In genomic region chr11:94521219-94521843, GRCm38 (mm10) we compare ENCODE assay signal across 8 mouse cellular contexts. TPM values are rescaled to one million over a fixed set of nuclear protein-coding genes. Genes with fewer than 3 reads are reported as not detected.
A peak's percentile ranks its signal among the peaks of the same experiment; 100 is the strongest.
DNase-seq lines count a peak whose midpoint lies in the region; ATAC-seq and TF ChIP-seq lines count a peak whose summit lies in the region.

Mycbpap (minus strand) TSS chr11:94521742.

- peak within 1 kb of the TSS; percentile 85 for H3K4me2 ChIP-seq in CH12.LX (ENCODE audit: insufficient read depth, low read depth, poor library complexity, severe bottlenecking)
- H3K4me2 ChIP-seq in embryonic facial prominence, embryonic 15.5 days (replicated peaks) = peak within 1 kb of the TSS; percentile 83
- peak within 1 kb of the TSS; percentile 85 for H3K4me2 ChIP-seq in lung, embryonic 15.5 days

- in situ Hi-C loops in CH12.LX (cut with MboI; ENCODE audit: low pct_ligation_motif_present, low pct_unique_long_range_greater_than_20kb, low sequenced_read_pairs) = no loop called here

- peak; percentile 42 for DNase-seq in CH12.LX (ENCODE audit: extremely low read depth)
- DNase-seq in heart, postnatal 25 days (ENCODE audit: low spot score) = peak; percentile 34
- DNase-seq in layer of hippocampus, adult 2 months (ENCODE audit: low spot score in 2 of 2) = peak; percentile 25 to 36
- DNase-seq in thymus, postnatal 25 days = peak; percentile 12

- H3K4me3 ChIP-seq in CH12.LX (replicated peaks in 1 of 3; ENCODE audit: low read depth in 2 of 3, low read length in 2 of 3, poor library complexity in 1 of 3) = peak within 1 kb of the TSS; percentile 38 to 65 (median 55)
- peak within 1 kb of the TSS; percentile 61 for H3K4me3 ChIP-seq in bone marrow macrophage, adult 2 months (ENCODE audit: insufficient read depth, low read length)
- H3K4me3 ChIP-seq in embryonic facial prominence, embryonic 15.5 days (replicated peaks) = peak within 1 kb of the TSS; percentile 47
- peak within 1 kb of the TSS; percentile 75 for H3K4me3 ChIP-seq in layer of hippocampus, adult 2 months
- H3K4me3 ChIP-seq in lung, embryonic 15.5 days = peak within 1 kb of the TSS; percentile 52
- H3K4me3 ChIP-seq in olfactory bulb, adult 2 months (ENCODE audit: insufficient read depth, low read depth, low read length) = peak within 1 kb of the TSS; percentile 55

- H3K9me3 ChIP-seq in CH12.LX (replicated peaks; ENCODE audit: low read length) = no peaks in the 10 kb centered on the region
- no peaks in the 10 kb centered on the region for H3K9me3 ChIP-seq in embryonic facial prominence, embryonic 15.5 days (replicated peaks)
- no peaks in the 10 kb centered on the region for H3K9me3 ChIP-seq in lung, embryonic 15.5 days

- peaks cover 7 to 29% of the 10 kb centered on the region in 2 experiments for H3K4me1 ChIP-seq in CH12.LX (ENCODE audit: control insufficient read depth in 1 of 2, insufficient read depth in 2 of 2)
- H3K4me1 ChIP-seq in bone marrow macrophage, adult 2 months (ENCODE audit: control insufficient read depth, insufficient read depth, low read length) = peaks cover 5% of the 10 kb centered on the region; the same call in 1 of the 2 replicates
- peaks cover 26% of the 10 kb centered on the region; the same call in 1 of the 2 replicates for H3K4me1 ChIP-seq in embryonic facial prominence, embryonic 15.5 days
- H3K4me1 ChIP-seq in lung, embryonic 15.5 days = 0 out of 2 replicates have a peak, but pooled peaks cover 21% of the 10 kb centered on the region
- H3K4me1 ChIP-seq in olfactory bulb, adult 2 months (ENCODE audit: control insufficient read depth, insufficient read depth, low read length) = peaks cover 4% of the 10 kb centered on the region

- WGBS in embryonic facial prominence, embryonic 15.5 days = 2% methylated on average over 42 of the region's 42 CpGs
- under 1% methylated on average over 42 of the region's 42 CpGs for WGBS in lung, embryonic 15.5 days
- WGBS in olfactory bulb, adult 2 months = 2% methylated on average over 42 of the region's 42 CpGs

- TF ChIP-seq RAD21 in CH12.LX (IDR thresholded peaks at IDR 0.05; ENCODE audit: low read depth, low read length) = no peak

- peak; percentile 61 for TF ChIP-seq POLR2A in CH12.LX (IDR thresholded peaks at IDR 0.05; ENCODE audit: low read depth, low read length)
- TF ChIP-seq POLR2A in bone marrow macrophage, adult 2 months (IDR thresholded peaks at IDR 0.05; ENCODE audit: borderline replicate concordance, low read depth, low read length) = no peak
- no peak for TF ChIP-seq POLR2A in olfactory bulb, adult 2 months (IDR thresholded peaks at IDR 0.05; ENCODE audit: insufficient read depth, low read depth, low read length)

- no peaks in the 10 kb centered on the region for H3K36me3 ChIP-seq in CH12.LX (replicated peaks in 1 of 2; ENCODE audit: control insufficient read depth in 1 of 2, insufficient read depth in 1 of 2, low read length in 1 of 2)
- no peaks in the 10 kb centered on the region for H3K36me3 ChIP-seq in embryonic facial prominence, embryonic 15.5 days
- H3K36me3 ChIP-seq in lung, embryonic 15.5 days = no peaks in the 10 kb centered on the region

- no peak; a peak in 1 of 4 replicates for TF ChIP-seq CTCF in CH12.LX (conservative IDR thresholded peaks at IDR 0.05 in 1 of 2, IDR thresholded peaks at IDR 0.05 in 1 of 2; ENCODE audit: low read depth in 2 of 2, low read length in 2 of 2)
- no peak for TF ChIP-seq CTCF in bone marrow macrophage, adult 2 months (IDR thresholded peaks at IDR 0.05; ENCODE audit: low read depth, low read length)
- TF ChIP-seq CTCF in layer of hippocampus, adult 2 months (conservative IDR thresholded peaks at IDR 0.05) = peak; percentile 33
- no peak for TF ChIP-seq CTCF in olfactory bulb, adult 2 months (IDR thresholded peaks at IDR 0.05; ENCODE audit: insufficient read depth, low read depth, low read length)

- intact Hi-C loops in heart, postnatal 25 days (cut with DNase I) = no loop called here

- dilution Hi-C loops in CH12.LX (cut with MboI; ENCODE audit: extremely low pct_ligation_motif_present, extremely low pct_unique_long_range_greater_than_20kb, low sequenced_read_pairs) = no loop called here

- no peaks in the 10 kb centered on the region for H3K79me2 ChIP-seq in CH12.LX (replicated peaks; ENCODE audit: control insufficient read depth, extremely low read depth, insufficient read depth, poor library complexity, severe bottlenecking)

- ATAC-seq in embryonic facial prominence, embryonic 15.5 days (ENCODE audit: insufficient number of reproducible peaks, low FRiP score, low TSS enrichment, low read depth) = 0 out of 2 replicates have a peak, but pooled peaks have one; percentile 32
- peak; percentile 72; the same call in 1 of the 2 replicates for ATAC-seq in lung, embryonic 15.5 days (ENCODE audit: borderline replicate concordance, extremely low read depth, low FRiP score, low TSS enrichment)

- TF ChIP-seq EP300 in CH12.LX (IDR thresholded peaks at IDR 0.05; ENCODE audit: low read length) = no peak

- peaks cover 10% of the 10 kb centered on the region for H3K27me3 ChIP-seq in CH12.LX (replicated peaks)
- no peaks in the 10 kb centered on the region for H3K27me3 ChIP-seq in embryonic facial prominence, embryonic 15.5 days
- no peaks in the 10 kb centered on the region for H3K27me3 ChIP-seq in lung, embryonic 15.5 days

- no peak within 1 kb of the TSS for H3K27ac ChIP-seq in CH12.LX (ENCODE audit: insufficient read depth, low read depth)
- no peak within 1 kb of the TSS for H3K27ac ChIP-seq in bone marrow macrophage, adult 2 months (ENCODE audit: insufficient read depth, low read depth, low read length)
- no peak within 1 kb of the TSS for H3K27ac ChIP-seq in embryonic facial prominence, embryonic 15.5 days (replicated peaks)
- peak within 1 kb of the TSS; percentile 56 for H3K27ac ChIP-seq in layer of hippocampus, adult 2 months
- H3K27ac ChIP-seq in lung, embryonic 15.5 days = 0 out of 2 replicates have a peak within 1 kb of the TSS, but pooled peaks have one; percentile 0
- no peak within 1 kb of the TSS for H3K27ac ChIP-seq in olfactory bulb, adult 2 months (ENCODE audit: insufficient read depth, low read depth, low read length)

- peak within 1 kb of the TSS; percentile 66 for H3K9ac ChIP-seq in CH12.LX (ENCODE audit: insufficient read depth, low read depth)
- peak within 1 kb of the TSS; percentile 21; the same call in 1 of the 2 replicates for H3K9ac ChIP-seq in embryonic facial prominence, embryonic 15.5 days
- peak within 1 kb of the TSS; percentile 46 for H3K9ac ChIP-seq in lung, embryonic 15.5 days

TF ChIP-seq in CH12.LX, 34 proteins besides CTCF, POLR2A, EP300 and RAD21 (continues in another document):
- TF ChIP-seq MAZ (IDR thresholded peaks at IDR 0.05; ENCODE audit: low read depth, low read length) (peak; percentile 61; the same call in 1 of the 2 replicates), NRF1 (IDR thresholded peaks at IDR 0.05; ENCODE audit: low read depth, low read length) (peak; percentile 69), ZKSCAN1 (IDR thresholded peaks at IDR 0.05; ENCODE audit: borderline replicate concordance, low read depth, low read length) (no peak), TBP (conservative IDR thresholded peaks at IDR 0.05; ENCODE audit: low read depth, low read length) (0 out of 2 replicates have a peak, but pooled peaks have one; percentile 23), ETS1 (conservative IDR thresholded peaks at IDR 0.05; ENCODE audit: low read depth, low read length) (no peak), PAX5 (IDR thresholded peaks at IDR 0.05; ENCODE audit: low read length) (no peak), POLR2AphosphoS2 (IDR thresholded peaks at IDR 0.05; ENCODE audit: low read depth, low read length) (no peak), SIN3A (IDR thresholded peaks at IDR 0.05; ENCODE audit: low read length) (peak; percentile 91), JUND (conservative IDR thresholded peaks at IDR 0.05; ENCODE audit: low read depth, low read length) (no peak), UBTF (IDR thresholded peaks at IDR 0.05; ENCODE audit: low read depth, low read length) (no peak), ELF1 (IDR thresholded peaks at IDR 0.05; ENCODE audit: low read depth, low read length) (peak; percentile 66), ZC3H11A (IDR thresholded peaks at IDR 0.05; ENCODE audit: low read depth, low read length) (no peak), E2F4 (IDR thresholded peaks at IDR 0.05; ENCODE audit: insufficient replicate concordance, low read depth, low read length) (0 out of 2 replicates have a peak, but pooled peaks have one; percentile 53), JUN (IDR thresholded peaks at IDR 0.05; ENCODE audit: insufficient read depth, low read depth, low read length) (no peak), MYC (IDR thresholded peaks at IDR 0.05; ENCODE audit: low read depth, low read length) (peak; percentile 54; the same call in 1 of the 2 replicates), USF1 (IDR thresholded peaks at IDR 0.05; ENCODE audit: low read depth, low read length) (no peak), NELFE (IDR thresholded peaks at IDR 0.05; ENCODE audit: low read depth, low read length) (peak; percentile 44), MAX (IDR thresholded peaks at IDR 0.05; ENCODE audit: low read length) (no peak), KAT2A (IDR thresholded peaks at IDR 0.05; ENCODE audit: insufficient replicate concordance, low read length) (no peak), ZMIZ1 (IDR thresholded peaks at IDR 0.05; ENCODE audit: low read depth, low read length) (peak; percentile 47; the same call in 1 of the 2 replicates), RCOR1 (conservative IDR thresholded peaks at IDR 0.05; ENCODE audit: low read depth, low read length) (no peak), MXI1 (IDR thresholded peaks at IDR 0.05; ENCODE audit: low read depth, low read length) (peak; percentile 98), CHD1 (IDR thresholded peaks at IDR 0.05; ENCODE audit: low read depth, low read length) (no peak), ZNF384 (IDR thresholded peaks at IDR 0.05; ENCODE audit: low read depth, low read length) (no peak), CHD2 (IDR thresholded peaks at IDR 0.05; ENCODE audit: low read length) (no peak), BHLHE40 (IDR thresholded peaks at IDR 0.05; ENCODE audit: low read depth, low read length) (peak; percentile 47; the same call in 1 of the 2 replicates)

RNA-seq across cellular contexts. Expression of gene Mycbpap, which starts in this region (rescaled TPM):
- total RNA-seq in CH12.LX (2012; rRNA removed) (1.3 and 3.1 TPM in 2 replicates), CH12.LX (2014; rRNA removed) (0.08 and 0.43 TPM in 2 replicates)
- 0.98 and 1.1 TPM in 2 replicates for polyA plus RNA-seq in CH12.LX (2012; ENCODE audit: insufficient read length, low read depth)
- 0.50 and 0.89 TPM in 2 replicates for polyA plus RNA-seq in bone marrow macrophage, adult 2 months (2012; ENCODE audit: insufficient read depth, insufficient read length, missing spikeins)
- polyA plus RNA-seq in embryonic facial prominence, embryonic 15.5 days (2015; fragmentation: Nextera tagmentation; extraction: Ambion mirVana) = 4.0 and 5.8 TPM in 2 replicates
- total RNA-seq in heart, postnatal 25 days (2021) = 1 to 10 TPM in 1 of 2 experiments, under 1 TPM in 1; 0.68 to 1.1 TPM
- 1 to 10 TPM; 2.2 to 4.6 TPM for total RNA-seq in layer of hippocampus, adult 2 months (2021)
- 4.6 and 5.4 TPM in 2 replicates for polyA plus RNA-seq in lung, embryonic 15.5 days (2015; fragmentation: Nextera tagmentation; extraction: Ambion mirVana)
- not detected in 2 replicates for polyA plus RNA-seq in olfactory bulb, adult 2 months (2012; ENCODE audit: insufficient read depth, insufficient read length, low replicate concordance, missing spikeins)

Comparison
In these comparisons a context has a peak if more than half of its experiments do, and no peak if none do; other contexts are left out.
1. H3K27ac ChIP-seq: peak in layer of hippocampus, adult 2 months (single experiment) and lung, embryonic 15.5 days (single experiment); none in CH12.LX (single experiment), bone marrow macrophage, adult 2 months (single experiment), embryonic facial prominence, embryonic 15.5 days (single experiment) and olfactory bulb, adult 2 months (single experiment).
2. Peak in every context shown above with its lines, with median percentiles within 50 percentile points of each other: DNase-seq, H3K4me2 ChIP-seq, H3K4me3 ChIP-seq and H3K9ac ChIP-seq.